Mouse (Mus musculus): Measurements from ENCODE around the gene Tent5c.

GRCm38 (mm10) chr3:100430731-100431130 lies 58.4 kb downstream of the Tent5c start:
- TF ChIP-seq CTCF (IDR thresholded peaks at IDR 0.05; ENCODE audit: borderline replicate concordance, insufficient read depth, low read length) (no peak), POLR2A (IDR thresholded peaks at IDR 0.05; ENCODE audit: low read depth, low read length) (no peak)

Measured in embryonic fibroblast, embryonic 13.5 days (primary cell).